Mouse (Mus musculus) bone marrow, adult 2 months (tissue): ENCODE results near the gene Exoc6.

Experiments used
- CTCF ChIP-seq: fragments of 200-500 bp; IDR thresholded peaks from 2 replicates; pipeline ENCODE4 v1.5.1; 2011; ENCODE audit warnings: low read length, control low read depth; ENCODE audit not compliant: control insufficient read depth, insufficient read depth
- POLR2A ChIP-seq: fragments of 200-500 bp; IDR thresholded peaks from 2 replicates; pipeline ENCODE4 v1.6.1; 2011; ENCODE audit warnings: low read depth, mild to moderate bottlenecking, control low read depth, low read length, borderline replicate concordance; ENCODE audit not compliant: control insufficient read depth

GRCm38 (mm10) chr19:37521434-37521781 is 28.8 kb upstream of the Exoc6 start:
- TF ChIP-seq CTCF (no peak), POLR2A (no peak)
